Mouse (Mus musculus): Measurements from ENCODE around the gene Cpne5.

GRCm38 (mm10) chr17:29268682-29269348, 30.8 kb upstream of the Cpne5 start, which contains the start of gene BC004004:
- no peak for TF ChIP-seq POLR2A (IDR thresholded peaks at IDR 0.05; ENCODE audit: borderline replicate concordance, low read depth, low read length)
- TF ChIP-seq CTCF (IDR thresholded peaks at IDR 0.05; ENCODE audit: low read depth, low read length): no peak

All from bone marrow macrophage, adult 2 months (primary cell).